Mouse (Mus musculus): ENCODE results near the gene Pdk1. TPM values are rescaled to one million over a fixed set of nuclear protein-coding genes. Genes with fewer than 3 reads are reported as not detected.

Pdk1 gene
- polyA plus RNA-seq, 1 experiment, result 1.1 TPM

DNA sequence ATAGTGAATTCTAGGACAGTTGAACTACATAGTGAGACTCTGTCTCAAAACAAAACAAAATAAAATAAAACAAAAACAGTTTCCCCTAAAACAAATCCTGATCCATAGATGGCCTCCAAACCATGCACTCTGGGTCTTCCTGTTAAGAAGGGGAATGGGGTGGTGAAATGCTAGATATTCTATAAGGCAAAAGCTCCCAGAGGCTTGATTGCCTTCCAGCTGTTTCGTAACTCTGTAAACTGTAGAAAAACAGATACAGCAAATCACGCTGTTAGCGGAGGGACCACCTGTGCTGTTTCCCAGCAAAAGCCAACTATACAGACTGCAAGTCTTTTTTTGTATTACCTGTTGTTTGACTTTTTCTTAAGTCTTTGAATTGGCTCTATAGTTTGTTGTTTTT is 6.0 kb upstream of the Pdk1 start:
- Histone ChIP-seq H3K79me3 (ENCODE audit: low read depth) (no peaks in the 10 kb centered on the region), H3K4me3 (ENCODE audit: insufficient read depth, poor library complexity, severe bottlenecking) (no peak overlapping the region), H3K79me2 (ENCODE audit: control insufficient read depth, insufficient read depth) (no peaks in the 10 kb centered on the region), H3K27me3 (ENCODE audit: control insufficient read depth, insufficient read depth, insufficient read length) (no peaks in the 10 kb centered on the region), H3ac (ENCODE audit: control insufficient read depth, insufficient read length, low read depth) (no peak overlapping the region), H3K36me3 (ENCODE audit: control insufficient read depth, insufficient read depth) (no peaks in the 10 kb centered on the region)
- TF ChIP-seq FOSL1 (IDR thresholded peaks at IDR 0.05; ENCODE audit: insufficient read depth, low read length, poor library complexity, severe bottlenecking), result no peak
- TF ChIP-seq MYOD1 (IDR thresholded peaks at IDR 0.05; ENCODE audit: control insufficient read depth, insufficient read length, low read depth), result no peak
- no peak for TF ChIP-seq CTCF (IDR thresholded peaks at IDR 0.05; ENCODE audit: control insufficient read depth, insufficient read depth, insufficient read length)
- TF ChIP-seq USF1 (IDR thresholded peaks at IDR 0.05; ENCODE audit: low read depth), result no peak
- TF ChIP-seq MAX (IDR thresholded peaks at IDR 0.05), result no peak
- TF ChIP-seq MYOG (IDR thresholded peaks at IDR 0.05; ENCODE audit: control insufficient read depth, extremely low read depth, insufficient read length), result no peak
- TF ChIP-seq CEBPB (IDR thresholded peaks at IDR 0.05; ENCODE audit: low read depth), result no peak

DNA sequence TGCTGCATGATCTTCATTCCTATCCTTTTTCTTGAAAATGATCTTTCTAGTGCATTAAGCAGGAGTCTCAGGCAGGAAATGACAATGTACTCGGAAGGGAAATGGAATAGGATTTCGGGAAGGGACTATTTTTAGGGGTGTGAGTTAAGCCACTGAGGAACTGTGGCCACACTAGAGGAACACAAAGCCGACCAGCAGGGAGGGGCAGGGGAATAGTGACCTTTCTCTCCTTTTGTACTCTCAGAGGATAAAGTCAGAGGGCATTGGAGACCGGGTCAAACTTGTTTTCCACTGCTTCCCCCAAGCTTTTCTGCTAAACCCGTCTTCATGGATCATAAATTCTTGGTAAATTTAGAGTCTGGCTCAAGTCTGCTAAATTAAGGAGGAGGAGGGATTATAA is 5.5 kb upstream of the Pdk1 start:
- no peaks in the 10 kb centered on the region for H3K79me2 ChIP-seq (ENCODE audit: control insufficient read depth, insufficient read depth)
- H3K4me3 ChIP-seq (ENCODE audit: insufficient read depth, poor library complexity, severe bottlenecking), result no peak overlapping the region
- TF ChIP-seq MYOD1 (IDR thresholded peaks at IDR 0.05; ENCODE audit: control insufficient read depth, insufficient read length, low read depth), result no peak
- H3ac ChIP-seq (ENCODE audit: control insufficient read depth, insufficient read length, low read depth), result no peak overlapping the region
- no peaks in the 10 kb centered on the region for H3K27me3 ChIP-seq (ENCODE audit: control insufficient read depth, insufficient read depth, insufficient read length)
- H3K36me3 ChIP-seq (ENCODE audit: control insufficient read depth, insufficient read depth), result no peaks in the 10 kb centered on the region
- H3K79me3 ChIP-seq (ENCODE audit: low read depth), result no peaks in the 10 kb centered on the region

DNA sequence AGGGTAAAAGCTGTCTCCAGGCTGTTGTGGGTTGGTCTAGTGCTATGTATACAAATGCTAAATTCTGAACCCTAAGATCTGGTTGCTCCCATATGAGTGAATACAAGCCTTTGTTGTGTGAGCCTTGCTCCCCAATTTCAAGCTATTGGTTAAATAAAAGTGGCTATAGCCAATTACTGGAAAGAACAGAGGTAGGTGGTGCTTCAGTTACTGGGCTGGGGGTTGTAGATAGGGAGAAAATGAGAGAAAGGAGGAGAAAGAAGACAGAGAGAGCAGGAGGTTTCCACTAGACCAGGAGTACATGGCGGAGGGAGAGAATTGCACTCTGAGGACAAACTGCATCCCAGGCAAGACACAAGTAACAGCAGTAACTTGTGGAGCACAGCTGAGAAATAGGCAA is 4.8 kb upstream of the Pdk1 start:
- Histone ChIP-seq H3ac (ENCODE audit: control insufficient read depth, insufficient read length, low read depth) (no peak overlapping the region), H3K27me3 (ENCODE audit: control insufficient read depth, insufficient read depth, insufficient read length) (no peaks in the 10 kb centered on the region), H3K79me3 (ENCODE audit: low read depth) (no peaks in the 10 kb centered on the region), H3K36me3 (ENCODE audit: control insufficient read depth, insufficient read depth) (no peaks in the 10 kb centered on the region), H3K4me3 (ENCODE audit: insufficient read depth, poor library complexity, severe bottlenecking) (no peak overlapping the region), H3K79me2 (ENCODE audit: control insufficient read depth, insufficient read depth) (no peaks in the 10 kb centered on the region)
- TF ChIP-seq MYOG (IDR thresholded peaks at IDR 0.05; ENCODE audit: control insufficient read depth, extremely low read depth, insufficient read length), result no peak
- no peak for TF ChIP-seq CEBPB (IDR thresholded peaks at IDR 0.05; ENCODE audit: low read depth)
- TF ChIP-seq MYOD1 (IDR thresholded peaks at IDR 0.05; ENCODE audit: control insufficient read depth, insufficient read length, low read depth), result no peak
- no peak for TF ChIP-seq MAX (IDR thresholded peaks at IDR 0.05)
- no peak for TF ChIP-seq FOSL1 (IDR thresholded peaks at IDR 0.05; ENCODE audit: insufficient read depth, low read length, poor library complexity, severe bottlenecking)
- TF ChIP-seq CTCF (IDR thresholded peaks at IDR 0.05; ENCODE audit: control insufficient read depth, insufficient read depth, insufficient read length), result no peak
- no peak for TF ChIP-seq USF1 (IDR thresholded peaks at IDR 0.05; ENCODE audit: low read depth)

DNA sequence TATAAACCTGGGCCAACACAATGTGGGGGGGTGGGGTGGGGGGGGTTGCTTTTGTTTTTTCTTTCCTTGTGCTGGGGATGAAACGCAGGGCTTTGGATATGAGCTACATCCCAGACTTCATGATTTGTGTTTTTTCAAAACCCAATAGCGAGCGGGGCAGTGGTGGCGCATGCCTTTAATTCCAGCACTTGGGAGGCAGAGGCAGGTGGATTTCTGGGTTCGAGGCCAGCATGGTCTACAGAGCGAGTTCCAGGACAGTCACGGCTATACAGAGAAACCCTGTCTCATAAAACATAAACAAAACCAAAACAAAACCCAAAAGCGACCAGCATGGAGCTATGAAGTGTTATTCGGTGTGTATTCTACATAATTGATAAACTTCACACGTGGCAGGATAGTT is 883 bp upstream of the Pdk1 start:
- Histone ChIP-seq H3K36me3 (ENCODE audit: control insufficient read depth, insufficient read depth) (no peaks in the 10 kb centered on the region), H3K4me3 (ENCODE audit: insufficient read depth, poor library complexity, severe bottlenecking) (no peak overlapping the region), H3ac (ENCODE audit: control insufficient read depth, insufficient read length, low read depth) (no peak overlapping the region), H3K27me3 (ENCODE audit: control insufficient read depth, insufficient read depth, insufficient read length) (no peaks in the 10 kb centered on the region), H3K79me2 (ENCODE audit: control insufficient read depth, insufficient read depth) (no peaks in the 10 kb centered on the region), H3K79me3 (ENCODE audit: low read depth) (no peaks in the 10 kb centered on the region)
- TF ChIP-seq MYOD1 (IDR thresholded peaks at IDR 0.05; ENCODE audit: control insufficient read depth, insufficient read length, low read depth) (no peak), MAX (IDR thresholded peaks at IDR 0.05) (no peak), CEBPB (IDR thresholded peaks at IDR 0.05; ENCODE audit: low read depth) (no peak), CTCF (IDR thresholded peaks at IDR 0.05; ENCODE audit: control insufficient read depth, insufficient read depth, insufficient read length) (no peak), USF1 (IDR thresholded peaks at IDR 0.05; ENCODE audit: low read depth) (no peak), MYOG (IDR thresholded peaks at IDR 0.05; ENCODE audit: control insufficient read depth, extremely low read depth, insufficient read length) (no peak), FOSL1 (IDR thresholded peaks at IDR 0.05; ENCODE audit: insufficient read depth, low read length, poor library complexity, severe bottlenecking) (no peak)

DNA sequence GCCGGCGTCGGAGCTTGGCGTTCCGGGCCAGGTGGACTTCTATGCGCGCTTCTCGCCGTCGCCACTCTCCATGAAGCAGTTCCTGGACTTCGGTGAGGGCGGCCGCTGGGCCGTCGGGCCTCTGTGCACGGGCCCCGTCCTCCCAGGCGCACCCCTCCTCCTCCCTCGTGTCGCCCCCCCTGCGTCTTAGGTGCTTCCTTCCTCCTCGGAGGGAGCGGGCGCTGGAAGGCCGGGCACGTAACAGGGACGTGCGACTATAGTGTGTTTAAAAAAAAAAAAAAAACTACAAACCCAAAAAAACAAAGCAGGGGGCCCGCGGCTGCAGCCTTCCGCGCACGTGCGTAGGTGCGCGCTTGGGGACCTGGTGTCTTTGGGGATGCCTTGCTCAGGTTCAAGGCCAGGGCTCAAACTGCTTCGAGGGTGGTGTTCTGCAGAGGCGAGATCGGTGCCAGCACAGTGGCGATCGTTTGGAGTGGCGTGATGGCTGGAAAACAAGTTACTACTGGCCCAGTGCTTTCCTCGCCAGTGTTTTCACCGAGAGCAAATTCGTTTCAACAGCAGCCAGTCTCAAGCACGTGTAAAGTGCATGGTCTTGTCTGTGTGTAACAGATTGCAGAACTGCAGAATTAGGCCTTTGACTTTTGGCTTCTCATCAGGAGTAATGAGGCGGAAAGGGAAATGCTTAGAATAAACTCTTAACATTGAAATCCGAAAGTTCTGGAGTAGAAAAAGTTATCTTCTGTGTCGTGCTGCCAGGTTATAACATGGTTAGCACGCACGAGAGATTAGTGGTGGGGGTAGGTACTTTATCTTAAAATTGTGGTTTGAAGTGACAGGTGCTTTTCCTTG is 674 bp downstream of the Pdk1 start:
- Histone ChIP-seq H3K4me3 (ENCODE audit: insufficient read depth, poor library complexity, severe bottlenecking) (peak overlapping the region; percentile 27), H3K79me2 (ENCODE audit: control insufficient read depth, insufficient read depth) (no peaks in the 10 kb centered on the region), H3K27me3 (ENCODE audit: control insufficient read depth, insufficient read depth, insufficient read length) (no peaks in the 10 kb centered on the region), H3K36me3 (ENCODE audit: control insufficient read depth, insufficient read depth) (no peaks in the 10 kb centered on the region), H3ac (ENCODE audit: control insufficient read depth, insufficient read length, low read depth) (peak overlapping the region; percentile 75), H3K79me3 (ENCODE audit: low read depth) (no peaks in the 10 kb centered on the region)
- TF ChIP-seq USF1 (IDR thresholded peaks at IDR 0.05; ENCODE audit: low read depth) (no peak), CEBPB (IDR thresholded peaks at IDR 0.05; ENCODE audit: low read depth) (no peak), MAX (IDR thresholded peaks at IDR 0.05) (no peak), MYOD1 (IDR thresholded peaks at IDR 0.05; ENCODE audit: control insufficient read depth, insufficient read length, low read depth) (no peak), FOSL1 (IDR thresholded peaks at IDR 0.05; ENCODE audit: insufficient read depth, low read length, poor library complexity, severe bottlenecking) (no peak), CTCF (IDR thresholded peaks at IDR 0.05; ENCODE audit: control insufficient read depth, insufficient read depth, insufficient read length) (no peak), MYOG (IDR thresholded peaks at IDR 0.05; ENCODE audit: control insufficient read depth, extremely low read depth, insufficient read length) (no peak)

DNA sequence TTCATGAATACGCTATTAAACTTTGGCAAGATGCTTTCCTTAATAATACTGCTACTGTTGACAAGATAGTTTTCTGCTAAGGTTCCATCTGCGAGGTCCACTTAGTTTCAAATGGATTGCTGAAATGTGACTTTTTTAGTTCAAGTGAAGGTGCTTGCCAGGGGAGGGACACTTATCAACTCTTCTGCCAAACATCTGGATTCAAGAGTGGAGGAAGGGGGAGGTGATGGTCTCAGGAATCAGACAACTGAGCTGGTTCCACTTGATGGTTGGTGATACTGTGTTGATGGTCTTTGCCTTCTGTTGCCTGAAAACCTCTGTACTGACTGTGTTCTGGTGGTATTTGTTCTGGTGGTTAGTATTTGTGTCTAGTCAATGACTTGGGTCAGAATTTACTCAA is 1.4 kb downstream of the Pdk1 start:
- Histone ChIP-seq H3K27me3 (ENCODE audit: control insufficient read depth, insufficient read depth, insufficient read length) (no peaks in the 10 kb centered on the region), H3K79me2 (ENCODE audit: control insufficient read depth, insufficient read depth) (no peaks in the 10 kb centered on the region), H3K79me3 (ENCODE audit: low read depth) (no peaks in the 10 kb centered on the region), H3ac (ENCODE audit: control insufficient read depth, insufficient read length, low read depth) (no peak overlapping the region), H3K36me3 (ENCODE audit: control insufficient read depth, insufficient read depth) (no peaks in the 10 kb centered on the region), H3K4me3 (ENCODE audit: insufficient read depth, poor library complexity, severe bottlenecking) (no peak overlapping the region)
- TF ChIP-seq USF1 (IDR thresholded peaks at IDR 0.05; ENCODE audit: low read depth) (no peak), CTCF (IDR thresholded peaks at IDR 0.05; ENCODE audit: control insufficient read depth, insufficient read depth, insufficient read length) (no peak), MAX (IDR thresholded peaks at IDR 0.05) (no peak), MYOG (IDR thresholded peaks at IDR 0.05; ENCODE audit: control insufficient read depth, extremely low read depth, insufficient read length) (no peak), CEBPB (IDR thresholded peaks at IDR 0.05; ENCODE audit: low read depth) (no peak), MYOD1 (IDR thresholded peaks at IDR 0.05; ENCODE audit: control insufficient read depth, insufficient read length, low read depth) (no peak), FOSL1 (IDR thresholded peaks at IDR 0.05; ENCODE audit: insufficient read depth, low read length, poor library complexity, severe bottlenecking) (no peak)

Data from C2C12 (cell line).